Mouse (Mus musculus): ENCODE measurements around the gene Wdfy2. TPM values are rescaled to one million over a fixed set of nuclear protein-coding genes. Genes with fewer than 3 reads are reported as not detected.

The Wdfy2 gene
- polyA plus RNA-seq, 1 experiment: 15.5 TPM

DNA sequence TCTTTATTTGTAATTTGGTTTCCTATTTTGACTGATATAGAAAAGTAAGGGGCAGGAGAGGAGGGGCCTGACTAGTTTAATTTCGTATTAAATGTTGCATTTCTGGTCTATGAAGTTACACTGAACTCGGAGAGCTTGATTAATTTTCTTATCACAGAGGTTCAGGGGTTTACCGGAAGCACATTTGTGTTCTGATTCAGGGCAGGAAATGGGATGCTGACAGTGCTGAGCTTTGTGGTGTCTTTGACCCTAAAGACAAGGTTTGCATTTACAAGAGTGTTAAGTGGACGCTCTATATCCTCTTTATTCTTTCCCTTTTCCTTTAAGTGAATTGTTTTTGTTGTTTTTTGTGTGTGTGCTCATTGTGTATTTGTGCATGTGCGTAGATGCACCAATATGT lies 25.1 kb downstream of the Wdfy2 start:
- peaks cover 11% of the 10 kb centered on the region for H3K4me1 ChIP-seq (replicated peaks; ENCODE audit: control insufficient read depth, insufficient read depth, low read length)
- no peaks in the 10 kb centered on the region for H3K36me3 ChIP-seq (ENCODE audit: control insufficient read depth, insufficient read depth, low read length)
- H3K27ac ChIP-seq (ENCODE audit: control insufficient read depth, insufficient read depth, low read length): no peak overlapping the region
- TF ChIP-seq CTCF (IDR thresholded peaks at IDR 0.05; ENCODE audit: borderline replicate concordance, control insufficient read depth, extremely low read depth, insufficient read depth, low read length, poor library complexity) (no peak), POLR2A (IDR thresholded peaks at IDR 0.05; ENCODE audit: control insufficient read depth, extremely low read depth, insufficient read depth, low read length, poor library complexity) (no peak)
- no peak for DNase-seq
- no peak overlapping the region for H3K4me3 ChIP-seq (ENCODE audit: control insufficient read depth, insufficient read depth, low read length)
- H3K27me3 ChIP-seq (ENCODE audit: control insufficient read depth, insufficient read depth, low read length): no peaks in the 10 kb centered on the region
- WGBS: 37% methylated on average over 5 of the region's 5 CpGs

- peaks cover 16% of the 10 kb centered on the region for H3K4me1 ChIP-seq (replicated peaks; ENCODE audit: control insufficient read depth, insufficient read depth, low read length)
- 5% methylated on average over 1 of the region's 1 CpGs for WGBS
- H3K36me3 ChIP-seq (ENCODE audit: control insufficient read depth, insufficient read depth, low read length): no peaks in the 10 kb centered on the region
- no peaks in the 10 kb centered on the region for H3K27me3 ChIP-seq (ENCODE audit: control insufficient read depth, insufficient read depth, low read length)
- no peak overlapping the region for H3K4me3 ChIP-seq (ENCODE audit: control insufficient read depth, insufficient read depth, low read length)
- H3K27ac ChIP-seq (ENCODE audit: control insufficient read depth, insufficient read depth, low read length): no peak overlapping the region
- DNase-seq: no peak
- no peak for TF ChIP-seq CTCF (IDR thresholded peaks at IDR 0.05; ENCODE audit: borderline replicate concordance, control insufficient read depth, extremely low read depth, insufficient read depth, low read length, poor library complexity)
- TF ChIP-seq POLR2A (IDR thresholded peaks at IDR 0.05; ENCODE audit: control insufficient read depth, extremely low read depth, insufficient read depth, low read length, poor library complexity): no peak
These were observed 26.8 kb downstream of the Wdfy2 start for GRCm38 (mm10) chr14:62864254-62864653.

DNA sequence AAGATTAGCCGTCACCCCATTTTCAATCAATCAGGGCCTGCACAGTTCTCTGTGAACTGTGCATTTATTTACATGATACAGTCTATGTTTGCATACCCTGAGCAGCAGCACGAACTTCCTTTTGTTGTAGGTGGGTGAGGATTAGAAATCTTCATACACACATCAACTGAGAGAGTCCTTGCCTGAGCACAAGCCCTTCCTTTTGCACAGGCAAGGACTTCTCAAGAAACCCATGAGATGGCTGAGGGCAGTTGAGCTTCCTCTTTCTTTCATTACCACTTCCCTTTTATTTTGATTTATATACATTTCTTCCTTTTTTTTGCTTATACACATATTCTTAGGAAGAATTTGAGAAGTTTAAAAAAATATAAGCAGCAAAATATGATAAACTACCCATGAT lies 27.9 kb downstream of the Wdfy2 start:
- H3K4me1 ChIP-seq (replicated peaks; ENCODE audit: control insufficient read depth, insufficient read depth, low read length): peaks cover 18% of the 10 kb centered on the region
- no peak for DNase-seq
- WGBS: 48% methylated on average over 2 of the region's 2 CpGs
- no peak overlapping the region for H3K27ac ChIP-seq (ENCODE audit: control insufficient read depth, insufficient read depth, low read length)
- H3K4me3 ChIP-seq (ENCODE audit: control insufficient read depth, insufficient read depth, low read length): no peak overlapping the region
- TF ChIP-seq CTCF (IDR thresholded peaks at IDR 0.05; ENCODE audit: borderline replicate concordance, control insufficient read depth, extremely low read depth, insufficient read depth, low read length, poor library complexity) (no peak), POLR2A (IDR thresholded peaks at IDR 0.05; ENCODE audit: control insufficient read depth, extremely low read depth, insufficient read depth, low read length, poor library complexity) (no peak)
- H3K36me3 ChIP-seq (ENCODE audit: control insufficient read depth, insufficient read depth, low read length): no peaks in the 10 kb centered on the region
- H3K27me3 ChIP-seq (ENCODE audit: control insufficient read depth, insufficient read depth, low read length): no peaks in the 10 kb centered on the region

DNA sequence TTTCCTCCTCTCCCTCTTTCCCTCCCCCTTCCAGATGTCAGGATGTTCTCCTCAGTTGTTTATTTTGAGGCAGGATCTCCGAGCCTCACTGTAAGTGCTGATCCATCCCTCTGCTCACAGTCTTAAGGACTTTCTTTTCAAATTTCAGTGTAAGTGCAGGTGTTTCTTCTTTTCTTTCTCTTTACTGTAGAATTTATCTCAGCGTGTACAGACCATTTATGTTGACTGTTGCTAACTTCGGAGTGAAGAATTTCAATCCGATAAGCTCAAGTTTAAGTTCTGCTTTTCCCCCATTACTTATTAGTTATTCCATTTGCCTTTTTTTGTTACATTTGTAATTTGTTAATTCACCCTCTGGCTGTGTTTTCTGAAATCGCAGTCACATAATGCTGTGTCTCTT lies 29.6 kb downstream of the Wdfy2 start:
- 64% methylated on average over 5 of the region's 5 CpGs for WGBS
- Histone ChIP-seq H3K27ac (ENCODE audit: control insufficient read depth, insufficient read depth, low read length) (peak overlapping the region; percentile 45; the same call in 1 of the 2 replicates), H3K27me3 (ENCODE audit: control insufficient read depth, insufficient read depth, low read length) (no peaks in the 10 kb centered on the region), H3K4me1 (replicated peaks; ENCODE audit: control insufficient read depth, insufficient read depth, low read length) (peaks cover 21% of the 10 kb centered on the region), H3K4me3 (ENCODE audit: control insufficient read depth, insufficient read depth, low read length) (no peak overlapping the region), H3K36me3 (ENCODE audit: control insufficient read depth, insufficient read depth, low read length) (no peaks in the 10 kb centered on the region)
- no peak for DNase-seq
- no peak for TF ChIP-seq CTCF (IDR thresholded peaks at IDR 0.05; ENCODE audit: borderline replicate concordance, control insufficient read depth, extremely low read depth, insufficient read depth, low read length, poor library complexity)
- no peak for TF ChIP-seq POLR2A (IDR thresholded peaks at IDR 0.05; ENCODE audit: control insufficient read depth, extremely low read depth, insufficient read depth, low read length, poor library complexity)

GRCm38 (mm10) chr14:62867576-62867975 lies 30.1 kb downstream of the Wdfy2 start:
- Histone ChIP-seq H3K36me3 (ENCODE audit: control insufficient read depth, insufficient read depth, low read length) (no peaks in the 10 kb centered on the region), H3K27ac (ENCODE audit: control insufficient read depth, insufficient read depth, low read length) (peak overlapping the region; percentile 61)

GRCm38 (mm10) chr14:62868254-62868653 lies 30.8 kb downstream of the Wdfy2 start:
- WGBS: 80% methylated on average over 3 of the region's 3 CpGs
- peaks cover 29% of the 10 kb centered on the region for H3K4me1 ChIP-seq (replicated peaks; ENCODE audit: control insufficient read depth, insufficient read depth, low read length)
- H3K27ac ChIP-seq (ENCODE audit: control insufficient read depth, insufficient read depth, low read length): no peak overlapping the region
- H3K27me3 ChIP-seq (ENCODE audit: control insufficient read depth, insufficient read depth, low read length): no peaks in the 10 kb centered on the region
- no peak for TF ChIP-seq CTCF (IDR thresholded peaks at IDR 0.05; ENCODE audit: borderline replicate concordance, control insufficient read depth, extremely low read depth, insufficient read depth, low read length, poor library complexity)
- no peak for TF ChIP-seq POLR2A (IDR thresholded peaks at IDR 0.05; ENCODE audit: control insufficient read depth, extremely low read depth, insufficient read depth, low read length, poor library complexity)
- no peaks in the 10 kb centered on the region for H3K36me3 ChIP-seq (ENCODE audit: control insufficient read depth, insufficient read depth, low read length)
- no peak overlapping the region for H3K4me3 ChIP-seq (ENCODE audit: control insufficient read depth, insufficient read depth, low read length)
- DNase-seq: no peak

More at GRCm38 (mm10) chr14:62867576-62867975, 30.1 kb downstream of the Wdfy2 start:
- Histone ChIP-seq H3K4me1 (replicated peaks; ENCODE audit: control insufficient read depth, insufficient read depth, low read length) (peaks cover 23% of the 10 kb centered on the region), H3K4me3 (ENCODE audit: control insufficient read depth, insufficient read depth, low read length) (no peak overlapping the region), H3K27me3 (ENCODE audit: control insufficient read depth, insufficient read depth, low read length) (no peaks in the 10 kb centered on the region)
- DNase-seq: no peak
- no peak for TF ChIP-seq POLR2A (IDR thresholded peaks at IDR 0.05; ENCODE audit: control insufficient read depth, extremely low read depth, insufficient read depth, low read length, poor library complexity)
- no peak for TF ChIP-seq CTCF (IDR thresholded peaks at IDR 0.05; ENCODE audit: borderline replicate concordance, control insufficient read depth, extremely low read depth, insufficient read depth, low read length, poor library complexity)
- 3% methylated on average over 1 of the region's 1 CpGs for WGBS

DNA sequence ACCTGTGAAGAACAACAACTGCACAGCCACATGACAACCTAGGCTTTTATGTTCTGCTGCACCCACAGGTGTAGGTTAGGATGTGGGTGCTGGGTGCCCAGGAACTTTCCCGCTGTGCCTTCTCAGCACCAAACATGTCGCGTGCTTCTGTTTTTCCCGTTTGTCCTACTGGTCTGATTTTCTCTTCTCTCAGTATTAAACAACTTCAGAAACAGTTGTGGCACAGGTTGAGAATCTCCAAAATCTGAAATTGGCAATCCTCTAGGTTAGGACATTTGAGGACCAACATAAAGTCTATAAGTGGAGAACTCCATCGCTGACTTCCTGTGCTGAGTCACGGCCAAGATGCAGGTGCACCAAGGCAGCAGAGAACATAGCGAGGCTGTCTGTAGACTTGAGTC lies 32.8 kb downstream of the Wdfy2 start:
- 11% methylated on average over 7 of the region's 7 CpGs for WGBS
- Histone ChIP-seq H3K36me3 (ENCODE audit: control insufficient read depth, insufficient read depth, low read length) (no peaks in the 10 kb centered on the region), H3K4me3 (ENCODE audit: control insufficient read depth, insufficient read depth, low read length) (no peak overlapping the region), H3K4me1 (replicated peaks; ENCODE audit: control insufficient read depth, insufficient read depth, low read length) (peaks cover 27% of the 10 kb centered on the region), H3K27ac (ENCODE audit: control insufficient read depth, insufficient read depth, low read length) (peak overlapping the region; percentile 99), H3K27me3 (ENCODE audit: control insufficient read depth, insufficient read depth, low read length) (no peaks in the 10 kb centered on the region)
- TF ChIP-seq POLR2A (IDR thresholded peaks at IDR 0.05; ENCODE audit: control insufficient read depth, extremely low read depth, insufficient read depth, low read length, poor library complexity): no peak
- TF ChIP-seq CTCF (IDR thresholded peaks at IDR 0.05; ENCODE audit: borderline replicate concordance, control insufficient read depth, extremely low read depth, insufficient read depth, low read length, poor library complexity): no peak
- DNase-seq: peak; percentile 78
